Mouse (Mus musculus) skeletal muscle tissue, adult 2 months (tissue): ENCODE results near the gene Ssh2.

ENCODE experiments used
- DNase-seq: peaks from one replicate; pipeline ENCODE4 v3.0.0-alpha.2; 2012; ENCODE audit warnings: low read depth, low spot score

The Ssh2 gene

GRCm38 (mm10) chr11:77507426-77507825 lies 291.3 kb downstream of the Ssh2 start:
- no peak for DNase-seq

- DNase-seq, result peak; percentile 73
These were observed 292.3 kb downstream of the Ssh2 start for GRCm38 (mm10) chr11:77508068-77509021.
